Mouse (Mus musculus) forebrain, embryonic 10.5 days (tissue): ENCODE results near the gene Tuba1a. TPM values are rescaled to one million over a fixed set of nuclear protein-coding genes. Genes with fewer than 3 reads are reported as not detected.
"Not testable (repeated sequence)": the region's sequence is repeated elsewhere in the genome, so short reads cannot be mapped to it uniquely, and the experiment has no call there.

Experiments
- DNase-seq: peaks from one replicate; pipeline ENCODE4 v3.0.0-alpha.2; 2017; ENCODE audit warnings: low spot score; ENCODE audit errors: extremely low spot score
- H3K27ac ChIP-seq: fragments of 300-500 bp; sonication (generic); 2 replicates; pipeline ENCODE4 v1.5.1; 2016; ENCODE audit warnings: mild to moderate bottlenecking
- H3K27me3 ChIP-seq: fragments of 300-500 bp; sonication (generic); 2 replicates; pipeline ENCODE4 v1.6.1; 2016; ENCODE audit warnings: mild to moderate bottlenecking; ENCODE audit not compliant: poor library complexity, severe bottlenecking
- H3K36me3 ChIP-seq: fragments of 300-500 bp; sonication (generic); replicated peaks from 2 replicates; pipeline ENCODE4 v1.6.1; 2016; ENCODE audit warnings: mild to moderate bottlenecking, moderate library complexity
- H3K4me1 ChIP-seq: fragments of 300-500 bp; sonication (generic); 2 replicates; pipeline ENCODE4 v1.6.1; 2016
- H3K4me3 ChIP-seq: fragments of 300-500 bp; sonication (generic); 2 replicates; pipeline ENCODE4 v1.5.1; 2016; ENCODE audit warnings: mild to moderate bottlenecking, moderate library complexity
- H3K9me3 ChIP-seq: fragments of 300-500 bp; sonication (generic); 2 replicates; pipeline ENCODE4 v1.6.1; 2016; ENCODE audit warnings: mild to moderate bottlenecking, moderate library complexity
- WGBS: fragments of 180-500 bp; shearing (Covaris S2); methylation state at CpG from one replicate; pipeline ENCODE4 v1.1.7; 2016; 5-methylcytosine and 5-hydroxymethylcytosine counted together
- polyA plus RNA-seq: library from polyadenylated mRNA; unstranded; fragments of >200 nt; fragmentation: Nextera tagmentation; extraction: Ambion mirVana; gene quantifications from 2 replicates; pipeline ENCODE4 v1.2.1, GENCODE M21; 2016

Gene Tuba1a
- polyA plus RNA-seq, 1 experiment from 2014 or later: 3,107 TPM

- no peaks in the 10 kb centered on the region for H3K27me3 ChIP-seq
- 87% methylated on average over 2 of the region's 2 CpGs for WGBS
- peaks cover 6% of the 10 kb centered on the region for H3K4me1 ChIP-seq
- peaks cover 6% of the 10 kb centered on the region for H3K36me3 ChIP-seq
- no peaks in the 10 kb centered on the region for H3K9me3 ChIP-seq
- no peak overlapping the region for H3K4me3 ChIP-seq
- no peak for DNase-seq
- no peak overlapping the region for H3K27ac ChIP-seq
Measured at GRCm38 (mm10) chr15:98923031-98923537, 30.4 kb downstream of the Tuba1a start.

- H3K4me3 ChIP-seq: no peak overlapping the region
- no peak overlapping the region for H3K27ac ChIP-seq
- peaks cover 6% of the 10 kb centered on the region for H3K36me3 ChIP-seq
- WGBS: 78% methylated on average over 3 of the region's 3 CpGs
- no peaks in the 10 kb centered on the region for H3K27me3 ChIP-seq
- DNase-seq: no peak
- H3K4me1 ChIP-seq: peaks cover 6% of the 10 kb centered on the region
- no peaks in the 10 kb centered on the region for H3K9me3 ChIP-seq
Measured at GRCm38 (mm10) chr15:98922581-98922980, 30.9 kb downstream of the Tuba1a start.

GRCm38 (mm10) chr15:98921510-98921909, 32.0 kb downstream of the Tuba1a start:
- 82% methylated on average over 5 of the region's 5 CpGs for WGBS
- Histone ChIP-seq H3K27me3 (no peaks in the 10 kb centered on the region), H3K9me3 (no peaks in the 10 kb centered on the region), H3K4me1 (peaks cover 14% of the 10 kb centered on the region), H3K36me3 (peaks cover 6% of the 10 kb centered on the region), H3K27ac (no peak overlapping the region), H3K4me3 (no peak overlapping the region)
- no peak for DNase-seq

GRCm38 (mm10) chr15:98918499-98918895, 35.0 kb downstream of the Tuba1a start:
- H3K9me3 ChIP-seq, DNase-seq, H3K27me3 ChIP-seq: not testable (repeated sequence)
- WGBS: 34% methylated on average over 8 of the region's 8 CpGs
- Histone ChIP-seq H3K4me1 (peaks cover 28% of the 10 kb centered on the region), H3K27ac (peak overlapping the region; percentile 95), H3K4me3 (peak overlapping the region; percentile 95), H3K36me3 (peaks cover 21% of the 10 kb centered on the region)

- H3K9me3 ChIP-seq: no peaks in the 10 kb centered on the region
- H3K4me1 ChIP-seq: peaks cover 28% of the 10 kb centered on the region
- WGBS: under 1% methylated on average over 81 of the region's 82 CpGs
- peaks cover 28% of the 10 kb centered on the region for H3K36me3 ChIP-seq
- H3K27me3 ChIP-seq: no peaks in the 10 kb centered on the region
- peak; percentile 99 for DNase-seq
- peak within 1 kb of the TSS; percentile 95 for H3K27ac ChIP-seq
- peak within 1 kb of the TSS; percentile 95 for H3K4me3 ChIP-seq
Measured at GRCm38 (mm10) chr15:98917538-98918498, 35.7 kb downstream of the Tuba1a start, which contains the start of gene Lmbr1l. Lmbr1l (minus strand) TSS chr15:98918231.

- Histone ChIP-seq H3K27me3 (no peaks in the 10 kb centered on the region), H3K36me3 (peaks cover 35% of the 10 kb centered on the region), H3K4me3 (peak overlapping the region; percentile 95), H3K9me3 (no peaks in the 10 kb centered on the region), H3K27ac (peak overlapping the region; percentile 95), H3K4me1 (peaks cover 28% of the 10 kb centered on the region)
- no peak for DNase-seq
- under 1% methylated on average over 14 of the region's 14 CpGs for WGBS
Measured at GRCm38 (mm10) chr15:98917091-98917490, 36.4 kb downstream of the Tuba1a start.

- H3K27ac ChIP-seq: peak overlapping the region; percentile 30; the same call in 1 of the 2 replicates
- H3K27me3 ChIP-seq: no peaks in the 10 kb centered on the region
- DNase-seq: no peak
- H3K9me3 ChIP-seq: no peaks in the 10 kb centered on the region
- H3K4me1 ChIP-seq: peaks cover 28% of the 10 kb centered on the region
- H3K36me3 ChIP-seq: peaks cover 46% of the 10 kb centered on the region
- peak overlapping the region; percentile 95 for H3K4me3 ChIP-seq
- 95% methylated on average over 4 of the region's 4 CpGs for WGBS
Measured at GRCm38 (mm10) chr15:98916016-98916415, 37.5 kb downstream of the Tuba1a start.

GRCm38 (mm10) chr15:98914903-98915302, 38.6 kb downstream of the Tuba1a start:
- H3K36me3 ChIP-seq: peaks cover 57% of the 10 kb centered on the region
- no peak overlapping the region for H3K4me3 ChIP-seq
- H3K4me1 ChIP-seq: peaks cover 32% of the 10 kb centered on the region
- H3K27me3 ChIP-seq: no peaks in the 10 kb centered on the region
- DNase-seq: no peak
- no peaks in the 10 kb centered on the region for H3K9me3 ChIP-seq
- H3K27ac ChIP-seq: no peak overlapping the region
- 90% methylated on average over 6 of the region's 6 CpGs for WGBS

- Histone ChIP-seq H3K27ac (peak overlapping the region; percentile 12; the same call in 1 of the 2 replicates), H3K36me3 (peaks cover 65% of the 10 kb centered on the region), H3K4me1 (peaks cover 8% of the 10 kb centered on the region; the same call in 1 of the 2 replicates), H3K27me3 (peaks cover 12% of the 10 kb centered on the region), H3K9me3 (no peaks in the 10 kb centered on the region), H3K4me3 (no peak overlapping the region)
- 28% methylated on average over 10 of the region's 10 CpGs for WGBS
- DNase-seq: peak; percentile 66
Measured at GRCm38 (mm10) chr15:98904692-98905091, 48.8 kb downstream of the Tuba1a start.

GRCm38 (mm10) chr15:98902600-98902999, 50.9 kb downstream of the Tuba1a start:
- peaks cover 33% of the 10 kb centered on the region for H3K27me3 ChIP-seq
- peaks cover 20% of the 10 kb centered on the region for H3K4me1 ChIP-seq
- no peak for DNase-seq
- H3K4me3 ChIP-seq: no peak overlapping the region
- H3K9me3 ChIP-seq: no peaks in the 10 kb centered on the region
- WGBS: 96% methylated on average over 2 of the region's 2 CpGs
- H3K27ac ChIP-seq: no peak overlapping the region
- peaks cover 44% of the 10 kb centered on the region for H3K36me3 ChIP-seq

- H3K4me3 ChIP-seq: no peak overlapping the region
- H3K27ac ChIP-seq: no peak overlapping the region
- peaks cover 27% of the 10 kb centered on the region for H3K4me1 ChIP-seq
- DNase-seq: no peak
- no peaks in the 10 kb centered on the region for H3K9me3 ChIP-seq
- peaks cover 34% of the 10 kb centered on the region for H3K36me3 ChIP-seq
- peaks cover 44% of the 10 kb centered on the region for H3K27me3 ChIP-seq
- 64% methylated on average over 1 of the region's 1 CpGs for WGBS
Measured at GRCm38 (mm10) chr15:98901530-98901929, 52.0 kb downstream of the Tuba1a start.
